Mouse (Mus musculus) bone marrow, adult 2 months (tissue): ENCODE measurements around the gene Cdc123.

ENCODE experiments used
- CTCF ChIP-seq: fragments of 200-500 bp; IDR thresholded peaks from 2 replicates; pipeline ENCODE4 v1.5.1; 2011; ENCODE audit warnings: low read length, control low read depth; ENCODE audit not compliant: control insufficient read depth, insufficient read depth
- POLR2A ChIP-seq: fragments of 200-500 bp; IDR thresholded peaks from 2 replicates; pipeline ENCODE4 v1.6.1; 2011; ENCODE audit warnings: low read depth, mild to moderate bottlenecking, control low read depth, low read length, borderline replicate concordance; ENCODE audit not compliant: control insufficient read depth

GRCm38 (mm10) chr2:5889412-5889811 is 44.4 kb upstream of the Cdc123 start:
- no peak for TF ChIP-seq POLR2A
- no peak for TF ChIP-seq CTCF
